8 mouse cellular contexts compared by ENCODE assay signal in the genomic region with DNA sequence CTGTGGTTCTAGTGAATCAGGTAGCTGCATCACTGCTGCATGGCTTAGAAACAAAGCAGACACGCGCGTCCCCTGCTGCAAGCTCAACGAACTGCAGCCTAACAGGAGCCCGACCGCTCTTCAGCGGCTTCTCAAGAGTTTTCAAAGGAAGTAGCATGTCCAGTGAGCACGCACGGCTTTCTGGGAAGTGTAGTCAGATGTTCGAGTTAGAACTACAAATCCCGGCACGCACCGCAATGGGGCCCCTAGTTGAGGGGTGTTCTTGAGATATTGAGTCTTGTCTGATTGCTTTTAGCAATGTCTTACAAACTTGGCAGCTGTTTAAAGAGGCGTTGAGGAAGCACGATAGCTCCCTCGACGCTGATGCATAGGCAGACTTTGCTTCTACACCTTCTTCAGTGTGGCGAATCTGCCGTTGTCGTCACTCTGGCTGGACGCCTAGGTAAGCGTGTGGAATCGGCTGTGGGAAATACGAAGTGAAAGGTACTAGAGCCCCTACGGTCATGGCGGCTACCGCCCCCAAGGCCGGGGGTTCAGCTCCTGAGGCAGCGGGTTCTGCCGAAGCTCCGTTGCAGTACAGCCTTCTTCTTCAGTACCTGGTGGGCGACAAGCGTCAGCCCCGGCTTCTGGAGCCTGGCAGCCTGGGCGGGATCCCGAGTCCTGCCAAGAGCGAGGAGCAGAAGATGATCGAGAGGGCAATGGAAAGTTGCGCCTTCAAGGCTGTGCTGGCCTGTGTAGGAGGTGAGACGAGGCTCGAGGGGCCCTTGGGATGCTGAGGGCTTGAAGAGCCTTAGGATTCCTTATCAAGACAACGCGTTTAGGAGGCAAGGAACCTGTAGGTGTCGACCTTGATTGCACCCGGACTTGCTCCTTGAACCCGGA. TPM values are rescaled to one million over a fixed set of nuclear protein-coding genes. Genes with fewer than 3 reads are reported as not detected.
A peak's percentile ranks its signal among the peaks of the same experiment; 100 is the strongest.
DNase-seq lines count a peak whose midpoint lies in the region; ATAC-seq lines count a peak whose summit lies in the region.

TSS of gene Timm22 (plus strand) at position 251 of the 882 bp plus-strand sequence.

- peak; percentile 99 for ATAC-seq in inflammation-experienced regulatory T-cells, adult 6 months
- ATAC-seq in megakaryocyte-erythroid progenitor cell, adult 5-6 weeks (replicated peaks; ENCODE audit: low FRiP score, low TSS enrichment, poor library complexity, severe bottlenecking): peak; percentile 99

- intact Hi-C loops in gastrocnemius, postnatal 14 days (cut with DNase I; ENCODE audit: low total_unique reads): loop anchor here (10.0 kb wide), 1 partner anchor 232 kb away; the partner anchor contains the start of genes Fam57a and Vps53
- intact Hi-C loops in left cerebral cortex, postnatal 10 days (cut with DNase I): no loop called here

- DNase-seq in adrenal gland, adult (ENCODE audit: inconsistent age in 2 of 2, low spot score in 1 of 2): peak; percentile 95 to 99
- DNase-seq in embryo, embryonic 10.5 days (ENCODE audit: low spot score): peak; percentile 99
- peak; percentile 92 for DNase-seq in gastrocnemius, postnatal 14 days
- peak; percentile 93 to 96 for DNase-seq in left cerebral cortex, postnatal 10 days (ENCODE audit: extremely low spot score in 1 of 2, low spot score in 2 of 2)
- DNase-seq in right cerebral cortex, postnatal 25 days: peak; percentile 94
- peak; percentile 91 to 95 for DNase-seq in urinary bladder, postnatal 4 days (ENCODE audit: low spot score in 2 of 2)

RNA-seq across cellular contexts. Expression of gene Timm22, which starts in this region (rescaled TPM):
- 10 to 100 TPM; 38.6 to 46.2 TPM for total RNA-seq in gastrocnemius, postnatal 14 days (2021)
- 10 to 100 TPM; 60.7 to 86.9 (median 76.3) TPM for polyA plus RNA-seq in inflammation-experienced regulatory T-cells, adult 6 months (2017; shearing (Covaris generic))
- 10 to 100 TPM; 42.6 to 44.1 TPM for total RNA-seq in left cerebral cortex, postnatal 10 days (2021)
- 24.6 and 28.1 TPM in 2 replicates for total RNA-seq in megakaryocyte-erythroid progenitor cell, adult 5-6 weeks (2014; fragmentation: Nextera tagmentation)
- 8.6 and 11.2 TPM in 2 replicates for total RNA-seq in megakaryocyte-erythroid progenitor cell, adult 5-6 weeks (2017)

Comparison
In these comparisons a context has a peak if more than half of its experiments do, and no peak if none do; other contexts are left out.
1. Peak in every context shown above with its lines: DNase-seq and ATAC-seq.